Mouse (Mus musculus): ENCODE measurements around the gene Vat1.

DNA sequence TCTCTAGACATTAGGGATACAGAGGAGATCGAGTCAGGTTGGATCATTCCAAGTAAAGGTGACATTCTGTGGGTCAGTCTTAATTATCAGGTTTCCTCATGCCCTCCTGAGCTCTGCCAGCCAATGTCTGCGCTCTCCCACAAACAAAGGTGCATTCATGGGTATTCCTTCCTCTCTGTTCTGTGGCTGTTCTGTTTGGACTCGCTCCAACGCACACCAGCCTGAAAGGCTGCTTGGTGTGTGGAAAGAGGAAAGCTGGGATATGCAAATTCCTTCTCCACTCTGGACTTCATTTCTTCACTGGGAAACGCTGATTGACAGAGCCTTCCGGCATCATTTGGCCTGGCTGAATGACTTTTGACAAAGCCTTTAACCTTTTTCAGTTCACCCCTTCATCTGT is 11.3 kb downstream of the Vat1 start:
- TF ChIP-seq CTCF (IDR thresholded peaks at IDR 0.05; ENCODE audit: insufficient read depth, low read length) (no peak), POLR2A (IDR thresholded peaks at IDR 0.05; ENCODE audit: borderline replicate concordance, extremely low read depth, low read depth, low read length) (no peak)
